Mouse (Mus musculus) kidney, adult 9 months (tissue): Measurements from ENCODE around the gene Pomgnt2.

Experiments
- DNase-seq: peaks from one replicate; pipeline ENCODE4 v3.0.0; 2022

The Pomgnt2 gene

DNA sequence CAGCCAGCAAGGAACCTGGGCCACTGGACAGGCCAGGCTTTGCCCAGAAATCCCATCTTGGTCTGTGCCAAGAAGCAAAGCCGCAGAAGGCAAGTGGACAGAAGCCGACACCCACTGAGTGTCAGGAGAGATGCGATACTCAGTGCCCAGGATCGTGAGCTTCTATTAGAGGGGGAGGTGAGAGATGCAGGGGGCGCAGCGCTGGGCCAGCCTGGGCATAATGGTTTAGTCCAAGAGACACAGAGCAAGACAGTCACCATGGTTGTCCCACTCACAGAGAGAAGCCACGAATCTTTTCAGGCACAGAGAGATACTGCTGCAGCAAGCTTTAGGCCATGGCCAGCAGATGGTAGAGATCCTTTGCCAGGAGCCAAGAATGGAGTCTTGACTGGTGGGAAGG, 32.0 kb downstream of the Pomgnt2 start:
- no peak for DNase-seq

DNA sequence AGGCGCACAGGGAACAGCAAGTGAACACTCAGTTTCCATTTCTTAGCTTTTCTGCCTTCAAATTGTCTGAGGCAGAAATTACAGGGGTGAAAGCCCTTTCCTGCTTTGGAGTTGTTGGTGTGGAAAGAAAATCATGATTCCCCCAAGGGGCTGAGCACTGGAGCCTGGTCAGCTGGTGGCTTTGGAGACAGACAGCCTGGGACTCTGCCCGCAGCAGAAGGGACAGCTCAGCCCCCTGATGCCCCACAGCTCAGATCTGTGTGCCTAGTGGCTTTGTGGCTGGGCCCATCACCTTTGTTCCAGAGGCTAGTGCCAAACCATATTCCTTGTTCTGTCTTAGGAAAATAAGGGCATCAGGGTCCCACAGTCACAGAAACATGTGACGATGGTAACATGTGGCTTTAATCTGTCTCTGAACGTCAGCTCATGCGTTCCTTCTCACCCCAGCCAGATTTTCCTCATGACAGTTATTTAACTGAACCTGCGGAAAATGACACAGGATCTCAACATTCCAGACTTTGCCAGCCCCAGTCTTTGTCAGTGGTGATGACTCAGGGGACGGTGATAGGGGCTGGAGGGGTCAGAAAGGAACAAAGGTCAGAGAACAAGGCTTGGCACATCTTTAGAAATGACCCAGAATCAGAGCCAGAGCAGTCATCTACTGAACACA, 36.8 kb downstream of the Pomgnt2 start:
- DNase-seq: no peak

DNA sequence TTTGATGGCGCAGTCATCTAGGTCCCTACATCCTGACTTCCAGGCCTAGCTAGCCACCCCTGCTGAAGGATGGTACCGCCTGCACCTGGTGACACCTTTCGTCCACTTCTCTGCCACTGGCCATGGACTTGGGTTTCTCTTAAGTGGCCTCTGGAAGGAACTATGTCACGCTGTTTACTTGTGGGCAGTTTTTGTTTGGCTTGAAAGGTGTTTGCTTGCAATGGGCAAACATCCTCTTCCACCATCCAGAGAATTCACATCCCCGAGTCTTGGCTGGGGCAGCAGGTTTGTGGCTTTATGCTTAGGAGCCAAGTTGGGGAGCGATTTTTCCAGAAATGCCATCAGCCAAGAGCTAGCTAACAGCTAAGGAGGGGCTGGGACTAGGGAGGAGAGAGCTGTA, 44.3 kb downstream of the Pomgnt2 start:
- DNase-seq: no peak

DNA sequence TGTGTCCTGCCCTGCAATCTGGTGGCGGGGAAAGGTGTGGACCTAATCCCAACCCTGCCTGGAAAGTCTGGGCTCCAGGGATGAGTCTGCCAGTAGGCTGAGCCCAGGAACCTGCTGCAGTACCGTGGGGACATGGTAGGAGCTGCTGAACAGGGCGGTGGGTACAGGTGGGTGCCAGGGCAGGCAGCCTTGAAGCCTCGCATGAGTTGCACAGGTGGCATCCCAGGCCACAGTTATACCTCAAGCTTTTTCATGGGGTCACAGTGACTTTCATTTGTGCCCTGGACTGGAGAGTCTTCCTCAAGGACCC, 45.8 kb downstream of the Pomgnt2 start:
- DNase-seq: no peak

DNA sequence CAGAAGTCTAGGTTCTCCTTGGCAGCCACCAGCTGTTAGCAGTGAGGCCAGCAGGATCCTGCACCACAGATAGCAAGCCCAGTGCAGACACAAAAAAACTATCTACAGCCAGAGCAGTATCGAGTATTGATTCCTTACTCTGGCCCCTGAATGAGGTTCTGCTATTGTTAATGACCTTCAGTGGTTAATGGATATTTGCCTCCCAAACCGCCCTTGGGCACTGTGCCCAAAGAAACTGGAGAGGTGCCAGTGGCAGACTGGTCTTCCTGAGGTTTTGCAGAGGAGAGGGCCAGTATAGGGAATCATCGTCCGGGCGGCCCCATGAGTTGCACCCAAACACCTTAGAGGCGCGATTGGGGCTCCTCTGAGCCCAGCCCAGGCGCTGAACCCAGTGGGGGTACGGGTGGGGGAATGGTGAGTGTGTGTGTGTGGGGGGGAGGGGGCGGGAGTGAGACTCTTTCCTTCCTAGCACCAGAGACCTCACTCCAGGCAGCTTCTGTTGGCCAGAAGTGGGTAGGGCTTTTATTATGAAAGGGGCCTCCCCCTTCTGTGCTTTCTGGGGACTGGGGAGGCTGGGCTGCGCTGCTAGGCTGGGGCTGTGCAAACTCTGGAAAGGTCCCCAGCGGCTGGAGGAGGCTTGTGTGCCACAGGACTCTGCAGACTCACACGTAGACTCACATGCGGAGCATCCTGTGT, 46.3 kb downstream of the Pomgnt2 start, which contains the start of gene Fam198a:
Gene Fam198a, plus strand, starts transcription at position 571 of the 696 bp plus-strand sequence.
- DNase-seq: peak; percentile 82

DNA sequence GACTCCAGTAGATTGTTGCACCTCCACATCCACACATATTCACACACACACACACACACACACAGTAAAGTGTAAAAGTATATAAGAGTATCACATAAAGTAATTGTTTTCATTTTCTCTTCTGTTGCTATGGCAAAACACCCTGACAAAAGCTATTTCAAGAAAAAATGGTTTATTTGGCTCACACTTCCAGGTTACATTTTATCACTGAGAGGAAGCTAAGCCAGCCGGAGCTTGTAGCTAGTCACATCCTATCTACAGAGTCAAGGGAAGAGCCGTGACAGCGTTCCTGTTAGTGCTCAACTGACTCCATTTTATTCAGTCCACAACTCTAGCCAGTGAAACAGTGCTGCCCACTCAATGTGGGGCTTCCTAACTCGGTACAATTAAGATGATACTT, 48.5 kb downstream of the Pomgnt2 start:
- DNase-seq: no peak

DNA sequence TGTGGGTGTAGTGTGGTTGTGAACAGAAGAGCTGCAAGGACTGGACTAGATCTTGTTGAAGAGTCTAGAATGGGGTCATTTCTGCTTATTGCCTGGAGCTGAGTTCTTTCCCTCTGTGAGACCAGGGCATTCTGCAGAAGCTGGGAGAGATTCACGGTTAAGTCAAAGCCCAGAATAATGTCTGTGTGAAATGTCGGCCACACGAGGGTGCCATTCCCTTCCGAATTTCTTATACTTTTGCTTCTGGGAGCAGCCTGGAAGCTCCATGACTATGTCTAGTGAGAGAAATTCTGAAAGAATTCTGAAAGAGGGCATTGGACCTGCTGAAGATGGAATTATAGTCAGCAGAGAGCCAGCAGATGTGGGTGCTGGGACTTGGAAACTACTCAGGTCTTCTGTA, 49.1 kb downstream of the Pomgnt2 start:
- peak; percentile 63 for DNase-seq

DNA sequence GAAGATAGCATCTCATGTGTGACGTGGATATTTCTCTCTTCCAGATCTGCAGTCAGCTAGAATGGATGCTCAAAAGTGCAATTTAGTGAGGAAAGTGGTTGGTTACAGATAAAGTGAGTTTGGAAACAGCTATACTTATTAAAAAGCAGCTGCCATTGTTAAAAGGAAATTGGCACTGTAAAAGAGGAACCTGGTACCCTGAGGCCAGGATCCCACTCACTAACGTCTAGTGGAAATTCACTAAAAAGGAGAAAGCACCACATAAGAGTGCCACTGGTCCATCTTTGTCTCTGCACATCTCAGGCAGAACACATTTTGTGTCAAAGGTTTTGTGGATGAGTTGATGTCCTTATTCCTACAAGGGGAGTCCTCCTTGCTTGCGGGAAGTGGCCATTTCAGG, 53.3 kb downstream of the Pomgnt2 start:
- DNase-seq: no peak

DNA sequence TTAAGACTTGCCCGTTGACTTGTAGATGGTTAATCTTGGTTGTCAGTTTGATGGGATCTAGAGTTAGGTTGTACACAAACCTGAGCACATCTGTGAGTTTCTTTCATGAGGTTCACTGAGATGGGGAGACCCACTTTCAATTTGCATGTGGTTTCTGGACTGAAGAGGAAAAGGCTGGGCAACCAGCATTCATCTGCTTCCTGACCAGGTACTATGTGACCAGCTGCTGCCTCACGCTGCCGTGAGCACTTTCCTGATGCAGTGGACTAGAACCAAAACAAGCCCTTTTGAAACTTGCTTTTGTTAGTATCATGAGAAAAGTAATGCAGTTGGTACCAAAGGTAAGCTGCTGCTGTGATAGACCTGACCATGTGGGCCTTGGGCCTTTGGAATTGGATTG, 53.9 kb downstream of the Pomgnt2 start:
- no peak for DNase-seq

DNA sequence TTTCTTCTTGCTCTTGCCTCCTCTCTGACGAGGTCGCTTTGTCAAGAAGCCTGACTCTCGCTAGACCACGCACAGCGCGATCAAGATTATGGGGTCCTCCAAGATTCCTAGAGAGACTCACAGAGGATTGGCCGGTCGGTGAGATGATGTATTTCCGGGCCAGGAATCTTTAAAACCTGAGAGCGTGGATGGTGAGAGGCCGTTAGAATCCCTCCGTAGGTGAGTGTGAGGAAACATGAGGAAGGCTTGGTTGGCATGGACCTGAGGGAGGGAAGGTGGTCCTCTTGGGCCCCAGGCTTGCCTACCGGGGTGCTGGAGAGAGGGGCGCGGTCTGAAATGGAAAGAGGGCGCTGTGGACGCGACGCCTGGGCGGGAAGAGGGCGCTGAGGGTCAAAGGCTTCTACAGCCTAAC, 59.0 kb downstream of the Pomgnt2 start:
- no peak for DNase-seq

DNA sequence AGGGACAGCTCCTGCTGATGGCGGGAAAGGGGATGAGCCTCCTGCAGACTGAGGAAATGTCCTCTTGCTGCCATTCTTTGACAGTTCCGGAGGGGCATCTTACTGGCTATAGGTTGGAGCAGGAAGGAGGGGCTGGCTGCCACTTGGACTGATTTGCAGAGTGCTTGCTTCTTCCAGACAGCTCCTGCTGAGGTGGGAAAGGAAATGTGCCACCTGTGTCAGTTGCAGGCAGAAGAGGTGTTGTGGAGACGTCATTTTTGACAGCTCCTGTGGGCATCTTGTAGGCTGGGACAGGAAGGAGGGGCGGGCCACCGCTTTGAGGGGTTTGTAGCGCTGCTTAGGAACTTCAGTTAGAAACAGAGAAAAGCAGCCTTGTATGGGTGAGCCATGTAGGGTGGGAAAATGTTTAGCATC, 59.5 kb downstream of the Pomgnt2 start:
- no peak for DNase-seq

DNA sequence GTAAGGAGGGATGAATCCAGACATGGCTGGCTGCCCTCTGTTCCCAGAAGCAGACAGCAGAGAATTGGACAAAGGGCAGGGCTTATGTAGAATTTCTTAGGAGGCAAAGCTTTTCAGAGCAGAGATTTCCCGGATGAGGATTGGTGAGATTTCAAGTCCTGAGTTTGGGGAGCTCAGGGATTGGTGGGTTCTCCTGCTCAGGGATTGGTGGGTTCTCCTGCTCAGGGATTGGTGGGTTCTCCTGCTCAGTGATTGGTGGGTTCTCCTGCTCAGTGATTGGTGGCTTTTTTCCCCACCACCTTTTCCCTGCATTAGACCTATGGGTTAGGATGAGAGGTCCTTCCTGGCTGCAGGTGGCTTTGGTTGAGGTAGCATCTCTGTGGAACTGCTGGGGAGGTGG, 60.0 kb downstream of the Pomgnt2 start:
- DNase-seq: no peak

DNA sequence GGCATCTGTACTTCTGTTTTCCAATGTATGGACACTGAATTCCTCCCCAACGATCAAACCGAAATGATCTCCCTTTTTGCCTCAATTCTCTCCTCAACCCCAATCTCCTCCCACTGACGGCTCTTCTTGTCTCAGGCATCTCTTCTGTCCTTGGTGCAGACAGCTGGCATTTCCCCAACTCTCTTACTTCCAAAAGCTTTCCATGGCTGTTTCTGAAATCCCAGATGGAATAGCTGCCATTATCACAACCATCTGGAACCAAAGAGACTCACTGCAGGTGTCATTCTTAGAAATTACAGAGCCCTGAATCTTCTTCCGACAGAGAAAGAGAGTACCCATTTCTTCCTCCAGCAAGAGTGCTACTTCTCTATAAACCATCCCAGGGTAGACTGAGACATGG, 62.1 kb downstream of the Pomgnt2 start:
- DNase-seq: no peak
